Mouse (Mus musculus) lung, postnatal 0 days (tissue): Measurements from ENCODE around the gene Gm11627.

Source experiments
- CTCF ChIP-seq: IDR thresholded peaks from 2 replicates; pipeline ENCODE4 v1.5.1; 2016; ENCODE audit warnings: antibody characterized with exemption, mild to moderate bottlenecking
- EP300 ChIP-seq: IDR thresholded peaks from 2 replicates; pipeline ENCODE4 v1.6.1; 2016; ENCODE audit warnings: antibody characterized with exemption, mild to moderate bottlenecking, control low read depth

DNA sequence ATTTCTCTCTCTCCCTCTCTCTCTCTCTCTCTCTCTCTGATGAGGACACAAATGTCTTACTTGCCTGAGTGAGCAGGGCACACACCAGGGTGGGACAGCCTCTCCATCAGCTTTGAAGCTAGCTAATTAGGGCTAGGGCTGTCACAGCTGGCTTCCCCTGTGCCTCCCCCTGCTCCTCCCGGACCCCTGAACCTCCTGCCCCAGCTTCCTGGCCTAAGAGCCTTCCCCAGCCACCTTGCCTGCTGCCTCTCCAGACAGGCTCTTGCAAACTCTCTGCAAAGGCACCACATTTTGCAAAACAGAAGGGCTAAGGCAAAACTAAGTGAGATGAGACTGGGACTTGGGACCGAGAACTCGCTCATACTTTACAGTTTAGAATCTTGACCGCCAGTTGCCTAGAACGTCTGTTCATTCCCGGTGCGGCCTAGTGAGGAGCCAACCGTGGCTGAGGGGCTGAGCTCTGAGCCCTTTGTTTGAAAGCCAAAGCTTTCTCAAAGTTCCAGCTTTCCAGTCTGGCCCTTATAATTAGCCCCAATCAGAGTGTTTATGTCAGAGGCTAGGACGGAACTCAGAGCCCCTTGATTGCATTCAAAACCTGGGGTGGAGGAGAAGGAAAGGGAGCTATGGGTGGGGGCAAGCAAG, 31.5 kb upstream of the Gm11627 start:
- TF ChIP-seq CTCF (no peak), EP300 (no peak)
